Mouse (Mus musculus) C2C12 (cell line): ENCODE results near the gene Tm7sf2.

Experiments used
- CEBPB ChIP-seq: IDR thresholded peaks from one replicate; pipeline ENCODE4 v1.6.1; 2011; ENCODE audit warnings: low read depth, mild to moderate bottlenecking, control low read depth, moderate library complexity
- CTCF ChIP-seq: IDR thresholded peaks from one replicate; pipeline ENCODE4 v1.5.1; 2011; ENCODE audit not compliant: control insufficient read depth, insufficient read depth, insufficient read length
- FOSL1 ChIP-seq: IDR thresholded peaks from one replicate; pipeline ENCODE4 v1.8.0; 2011; ENCODE audit warnings: mild to moderate bottlenecking, low read length; ENCODE audit not compliant: poor library complexity, insufficient read depth, severe bottlenecking
- MAX ChIP-seq: IDR thresholded peaks from one replicate; pipeline ENCODE4 v1.6.1; 2011; ENCODE audit warnings: mild to moderate bottlenecking, control low read depth
- MYOD1 ChIP-seq: IDR thresholded peaks from one replicate; pipeline ENCODE4 v1.6.1; 2011; ENCODE audit warnings: low read depth; ENCODE audit not compliant: control insufficient read depth, insufficient read length
- MYOG ChIP-seq: IDR thresholded peaks from one replicate; pipeline ENCODE4 v1.6.1; 2011; ENCODE audit not compliant: control insufficient read depth, insufficient read length; ENCODE audit errors: extremely low read depth
- USF1 ChIP-seq: IDR thresholded peaks from one replicate; pipeline ENCODE4 v1.6.1; 2011; ENCODE audit warnings: low read depth, mild to moderate bottlenecking, control low read depth, moderate library complexity

GRCm38 (mm10) chr19:6101186-6101585, 33.0 kb upstream of the Tm7sf2 start:
- no peak for TF ChIP-seq CTCF
- no peak for TF ChIP-seq USF1
- TF ChIP-seq MYOG: no peak
- TF ChIP-seq MAX: no peak
- TF ChIP-seq MYOD1: no peak
- TF ChIP-seq CEBPB: no peak
- no peak for TF ChIP-seq FOSL1
